Mouse (Mus musculus) urinary bladder, postnatal 10 days (tissue): ENCODE data around the gene Pou2f1.

ENCODE experiments used
- DNase-seq: peaks from one replicate; pipeline ENCODE4 v3.0.0; 2022; ENCODE audit warnings: low spot score

Gene Pou2f1

GRCm38 (mm10) chr1:165845366-165845765 is 157.1 kb downstream of the Pou2f1 start:
- no peak for DNase-seq

GRCm38 (mm10) chr1:165844956-165845355 is 157.5 kb downstream of the Pou2f1 start:
- no peak for DNase-seq

GRCm38 (mm10) chr1:165844466-165844951 is 158.0 kb downstream of the Pou2f1 start:
- no peak for DNase-seq

GRCm38 (mm10) chr1:165843586-165843985 is 158.9 kb downstream of the Pou2f1 start:
- DNase-seq, result no peak

GRCm38 (mm10) chr1:165842170-165842569 is 160.3 kb downstream of the Pou2f1 start:
- no peak for DNase-seq

GRCm38 (mm10) chr1:165840548-165841230 is 161.8 kb downstream of the Pou2f1 start:
- DNase-seq, result no peak

- DNase-seq, result no peak
Observed at GRCm38 (mm10) chr1:165839201-165839600, 163.3 kb downstream of the Pou2f1 start.

- no peak for DNase-seq
Observed at GRCm38 (mm10) chr1:165837546-165837945, 164.9 kb downstream of the Pou2f1 start.

GRCm38 (mm10) chr1:165836461-165836860 is 166.0 kb downstream of the Pou2f1 start:
- DNase-seq, result no peak

- DNase-seq, result no peak
Observed at GRCm38 (mm10) chr1:165834633-165834975, 167.9 kb downstream of the Pou2f1 start.

- no peak for DNase-seq
Observed at GRCm38 (mm10) chr1:165833910-165834632, 168.4 kb downstream of the Pou2f1 start.

GRCm38 (mm10) chr1:165833244-165833643 is 169.2 kb downstream of the Pou2f1 start:
- no peak for DNase-seq

GRCm38 (mm10) chr1:165829890-165830289 is 172.6 kb downstream of the Pou2f1 start:
- DNase-seq, result no peak

GRCm38 (mm10) chr1:165828615-165829014 is 173.9 kb downstream of the Pou2f1 start:
- DNase-seq, result no peak

- no peak for DNase-seq
Observed at GRCm38 (mm10) chr1:165828173-165828572, 174.3 kb downstream of the Pou2f1 start.

GRCm38 (mm10) chr1:165822031-165822430 is 180.4 kb downstream of the Pou2f1 start:
- no peak for DNase-seq

GRCm38 (mm10) chr1:165819147-165819546 is 183.3 kb downstream of the Pou2f1 start:
- DNase-seq, result no peak

GRCm38 (mm10) chr1:165818145-165818860 is 184.2 kb downstream of the Pou2f1 start:
- DNase-seq, result no peak

GRCm38 (mm10) chr1:165817264-165817663 is 185.2 kb downstream of the Pou2f1 start:
- no peak for DNase-seq

- DNase-seq, result no peak
Observed at GRCm38 (mm10) chr1:165816391-165816790, 186.1 kb downstream of the Pou2f1 start.
